Mouse (Mus musculus) megakaryocyte, embryonic 14.5 days (primary cell): ENCODE measurements around the gene Gm17581. TPM values are rescaled to one million over a fixed set of nuclear protein-coding genes. Genes with fewer than 3 reads are reported as not detected.
"Not testable (repeated sequence)": the region's sequence is repeated elsewhere in the genome, so short reads cannot be mapped to it uniquely, and the experiment has no call there.

ENCODE experiments used
- H3K27me3 ChIP-seq: replicated peaks from 2 replicates; pipeline ENCODE3; 2012; ENCODE audit warnings: inconsistent platforms
- H3K36me3 ChIP-seq: replicated peaks from 2 replicates; pipeline ENCODE3; 2012; ENCODE audit warnings: low read length, inconsistent platforms, mixed read lengths
- H3K4me1 ChIP-seq: 2 replicates; pipeline ENCODE4 v1.6.1; 2012; ENCODE audit warnings: inconsistent platforms
- H3K4me3 ChIP-seq: replicated peaks from 2 replicates; pipeline ENCODE3; 2012; ENCODE audit warnings: moderate library complexity, mild to moderate bottlenecking, inconsistent platforms
- H3K9me3 ChIP-seq: 2 replicates; pipeline ENCODE4 v1.6.1; 2012; ENCODE audit warnings: inconsistent platforms
- FLI1 ChIP-seq: IDR thresholded peaks from 2 replicates; pipeline ENCODE4 v1.6.1; 2012; ENCODE audit warnings: low read length, inconsistent platforms, mixed read lengths
- GATA1 ChIP-seq: IDR thresholded peaks from 3 replicates; pipeline ENCODE4 v1.6.1; 2012; ENCODE audit warnings: mixed read lengths, low read length, inconsistent platforms, borderline replicate concordance
- polyA plus RNA-seq: library from polyadenylated mRNA; stranded (reverse); fragments of >175 nt; gene quantifications from 2 replicates; pipeline ENCODE4 v1.2.3, GENCODE M21; 2012; ENCODE audit warnings: low replicate concordance; ENCODE audit not compliant: insufficient read depth

Gene Gm17581
- polyA plus RNA-seq, 1 experiment: not detected

DNA sequence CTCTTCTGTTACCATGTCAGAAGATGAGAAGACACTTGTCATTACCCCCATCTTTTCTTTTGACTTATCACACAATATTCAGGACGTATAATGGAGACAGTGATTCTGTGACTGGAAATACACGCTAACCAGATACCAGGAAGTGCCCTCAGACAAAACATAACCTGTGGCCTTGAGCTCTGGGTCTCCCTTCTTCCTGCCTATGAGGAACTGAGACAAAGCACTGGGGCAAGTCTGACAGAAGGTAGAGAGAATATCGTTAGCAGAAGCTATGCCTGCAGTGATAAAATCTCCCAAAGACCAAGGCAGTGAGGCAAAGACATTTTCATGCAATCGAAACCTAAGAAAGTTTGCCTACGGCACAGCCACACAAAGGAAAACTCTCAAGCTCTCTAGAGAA lies 15.1 kb downstream of the Gm17581 start:
- H3K36me3 ChIP-seq: peaks cover 93% of the 10 kb centered on the region
- H3K4me1 ChIP-seq: peaks cover 18% of the 10 kb centered on the region
- no peak for TF ChIP-seq FLI1
- H3K27me3 ChIP-seq: no peaks in the 10 kb centered on the region
- H3K4me3 ChIP-seq: no peak overlapping the region
- H3K9me3 ChIP-seq: no peaks in the 10 kb centered on the region

DNA sequence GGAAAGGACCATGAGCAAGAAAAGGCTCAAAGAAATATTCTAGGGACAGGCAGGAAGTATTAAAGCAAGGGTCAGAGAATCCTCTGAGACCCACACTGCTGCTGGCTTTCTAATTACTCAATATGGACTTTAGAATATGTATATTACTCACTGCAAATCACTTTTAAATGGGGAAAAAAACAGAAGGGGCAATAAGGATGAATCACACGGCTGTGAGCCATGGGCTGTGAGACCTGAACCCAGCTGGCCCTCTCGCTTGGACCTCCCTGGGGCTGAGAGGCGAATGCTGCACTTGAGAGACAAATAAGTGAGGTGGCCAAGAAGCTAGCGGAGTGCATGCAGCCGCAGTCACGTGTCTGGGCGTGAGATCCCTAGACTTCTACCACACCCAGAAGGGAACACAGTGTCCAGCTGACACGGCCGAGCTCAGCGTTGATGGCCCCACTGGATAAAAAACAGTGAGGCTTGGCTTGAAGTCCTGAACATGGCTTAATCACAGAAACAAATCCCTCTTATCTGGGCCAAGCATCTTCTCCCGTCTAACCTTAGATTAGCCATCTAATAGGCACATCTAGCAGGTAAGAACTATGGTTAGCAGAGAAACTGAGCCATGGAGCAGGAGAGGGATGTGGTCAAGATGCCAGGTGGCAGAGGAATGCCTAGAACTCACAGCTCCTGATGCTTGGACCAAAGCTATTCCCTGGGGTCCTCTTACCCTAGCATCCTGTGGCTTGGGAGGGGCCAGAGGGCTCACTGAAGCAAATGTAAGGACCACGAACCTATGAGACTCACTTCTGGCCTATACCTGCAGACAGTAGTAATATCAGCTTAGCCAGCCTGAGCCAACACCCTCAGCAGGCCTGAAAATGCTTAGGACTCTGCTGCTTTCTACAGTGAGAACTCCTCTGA lies 18.3 kb downstream of the Gm17581 start:
- Histone ChIP-seq H3K9me3 (no peaks in the 10 kb centered on the region), H3K4me1 (no peaks in the 10 kb centered on the region; the same call in 1 of the 2 replicates), H3K27me3 (no peaks in the 10 kb centered on the region), H3K4me3 (no peak overlapping the region), H3K36me3 (peaks cover 99% of the 10 kb centered on the region)
- TF ChIP-seq GATA1 (no peak), FLI1 (no peak)

DNA sequence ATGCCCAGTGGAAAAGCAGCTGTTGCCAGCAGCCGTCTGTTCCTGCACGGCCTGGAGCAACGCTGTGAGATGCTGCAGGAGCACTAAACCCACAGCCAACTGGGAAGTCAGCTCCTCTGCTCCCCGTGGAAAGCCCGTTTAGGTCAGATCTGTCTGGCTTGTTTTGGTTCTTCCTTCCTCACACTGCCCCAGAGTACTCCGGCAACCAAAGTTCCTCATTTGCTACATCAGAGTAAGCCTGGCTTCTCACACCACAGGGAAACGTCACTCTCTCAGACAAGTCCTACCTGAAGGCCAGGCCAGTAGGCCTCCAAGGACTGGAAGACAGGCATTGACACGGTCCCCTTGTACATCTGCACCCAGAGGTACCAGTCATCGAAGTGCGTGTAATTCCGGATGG lies 25.1 kb downstream of the Gm17581 start:
- H3K27me3 ChIP-seq: no peaks in the 10 kb centered on the region
- H3K4me1 ChIP-seq: peaks cover 11% of the 10 kb centered on the region; the same call in 1 of the 2 replicates
- H3K36me3 ChIP-seq: peaks cover 95% of the 10 kb centered on the region
- TF ChIP-seq GATA1 (no peak), FLI1 (no peak)
- no peaks in the 10 kb centered on the region for H3K9me3 ChIP-seq
- no peak overlapping the region for H3K4me3 ChIP-seq

DNA sequence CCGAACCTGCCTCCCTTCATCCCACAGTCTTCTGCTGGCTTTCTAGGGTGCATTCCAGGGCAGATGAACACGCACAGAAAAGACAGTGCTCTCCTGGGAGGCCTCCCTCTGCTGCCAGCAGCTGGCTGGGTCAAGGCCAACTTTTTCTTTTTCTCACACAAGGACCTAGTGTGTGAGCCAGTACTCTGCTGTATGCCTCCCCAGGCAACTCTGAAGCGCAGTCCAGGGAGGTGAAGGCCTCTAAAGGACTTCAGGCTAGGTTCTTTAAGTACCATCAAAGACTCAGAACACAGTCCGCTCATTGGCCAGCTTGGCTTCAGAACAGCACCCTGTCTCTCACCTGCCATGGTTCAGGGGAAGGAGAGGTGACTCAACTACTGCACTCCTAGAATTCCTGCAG lies 28.4 kb downstream of the Gm17581 start:
- Histone ChIP-seq H3K4me3 (no peak overlapping the region), H3K4me1 (peaks cover 14% of the 10 kb centered on the region; the same call in 1 of the 2 replicates), H3K36me3 (peaks cover 90% of the 10 kb centered on the region), H3K27me3 (no peaks in the 10 kb centered on the region), H3K9me3 (no peaks in the 10 kb centered on the region)
- TF ChIP-seq FLI1: no peak
- no peak for TF ChIP-seq GATA1

DNA sequence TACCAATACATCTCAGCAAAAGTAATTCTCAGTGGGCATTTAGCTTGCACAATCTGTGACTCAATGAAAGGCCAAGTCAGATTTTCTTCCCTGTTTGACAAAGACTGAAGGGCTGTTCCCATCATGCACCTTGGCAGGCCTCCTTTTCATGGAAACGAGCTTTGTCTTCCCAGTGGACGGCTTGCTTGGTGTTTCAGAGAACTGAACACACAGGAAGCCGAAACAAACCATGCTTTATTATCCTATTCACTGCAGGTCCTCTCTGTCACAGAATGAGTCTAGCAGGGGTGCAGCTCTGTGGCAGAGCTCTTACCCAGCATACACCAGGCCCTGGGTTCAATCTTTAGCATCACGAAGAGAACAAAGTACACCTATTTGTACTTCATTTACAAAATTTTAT lies 32.0 kb downstream of the Gm17581 start:
- Histone ChIP-seq H3K4me3 (no peak overlapping the region), H3K36me3 (peaks cover 68% of the 10 kb centered on the region), H3K4me1 (peaks cover 14% of the 10 kb centered on the region; the same call in 1 of the 2 replicates), H3K27me3 (peaks cover 2% of the 10 kb centered on the region), H3K9me3 (no peaks in the 10 kb centered on the region)
- no peak for TF ChIP-seq GATA1
- no peak for TF ChIP-seq FLI1

DNA sequence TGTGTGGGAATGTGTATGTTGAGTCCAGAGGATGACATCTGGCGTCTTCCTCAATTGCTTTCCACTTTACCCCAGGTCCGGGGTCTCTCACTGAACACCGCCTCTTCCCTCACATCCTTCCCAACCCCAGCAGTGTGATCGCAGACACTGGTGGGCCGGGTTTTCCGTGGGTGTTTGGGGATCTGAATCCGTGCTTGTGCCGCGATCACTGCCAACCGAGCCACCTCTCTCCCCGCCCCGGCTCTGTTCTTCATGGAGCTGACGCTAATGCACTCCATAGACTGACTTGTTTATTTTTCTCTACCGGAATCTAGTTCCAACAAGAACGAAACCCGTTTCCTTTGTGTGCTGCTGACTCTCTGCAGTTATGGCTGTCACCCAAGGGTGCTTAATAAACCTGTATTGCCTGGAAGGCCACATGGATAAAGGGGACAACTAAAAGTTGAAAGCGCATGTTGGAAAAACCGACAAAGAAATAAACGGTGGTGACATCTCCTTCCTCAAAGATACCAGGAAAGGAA lies 34.2 kb downstream of the Gm17581 start:
- peaks cover 50% of the 10 kb centered on the region for H3K36me3 ChIP-seq
- TF ChIP-seq FLI1: no peak
- peaks cover 16% of the 10 kb centered on the region for H3K4me1 ChIP-seq
- no peaks in the 10 kb centered on the region for H3K9me3 ChIP-seq
- no peak overlapping the region for H3K4me3 ChIP-seq
- peaks cover 2% of the 10 kb centered on the region for H3K27me3 ChIP-seq

DNA sequence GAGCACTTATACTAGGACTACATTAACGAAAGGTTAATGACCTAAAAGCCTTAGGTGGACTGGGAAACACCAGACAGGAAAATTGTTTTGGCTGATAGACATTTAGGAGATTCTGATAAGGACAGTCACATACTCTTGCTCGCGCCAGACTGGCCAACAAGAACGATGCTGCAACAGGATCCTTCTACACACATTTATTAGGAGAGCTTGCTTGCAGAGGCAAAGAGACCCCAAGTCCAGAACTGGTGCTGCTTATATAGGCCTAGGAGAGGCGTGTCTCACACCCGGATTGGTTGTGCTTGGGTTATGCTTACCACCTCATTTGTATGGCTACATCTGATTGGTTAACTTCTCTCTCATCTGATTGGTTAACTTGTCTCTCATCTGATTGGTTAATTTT lies 37.2 kb downstream of the Gm17581 start:
- H3K9me3 ChIP-seq, H3K27me3 ChIP-seq, H3K4me3 ChIP-seq: not testable (repeated sequence)
- Histone ChIP-seq H3K4me1 (peaks cover 22% of the 10 kb centered on the region), H3K36me3 (peaks cover 25% of the 10 kb centered on the region)

DNA sequence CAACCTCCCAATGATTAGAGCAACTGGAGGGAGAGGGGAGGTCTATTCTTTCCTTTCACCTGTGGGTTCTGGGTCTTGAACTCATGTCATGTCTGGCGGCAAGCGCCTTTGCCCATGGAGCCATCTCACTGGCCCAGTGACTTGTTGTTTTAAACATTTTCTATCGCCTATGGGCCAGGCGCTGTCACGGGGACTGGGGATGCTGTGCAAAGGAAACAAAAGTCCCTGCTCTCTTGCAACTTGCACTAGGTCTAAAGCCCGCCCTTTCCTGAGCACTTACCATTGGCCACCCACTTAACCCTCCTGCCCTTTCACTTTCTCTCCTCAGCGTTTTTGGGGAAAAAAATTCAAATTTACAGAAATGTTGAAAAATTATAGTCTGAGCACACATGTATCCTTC lies 38.8 kb downstream of the Gm17581 start:
- peaks cover 2% of the 10 kb centered on the region for H3K27me3 ChIP-seq
- peaks cover 29% of the 10 kb centered on the region for H3K4me1 ChIP-seq
- H3K4me3 ChIP-seq: no peak overlapping the region
- no peaks in the 10 kb centered on the region for H3K9me3 ChIP-seq
- TF ChIP-seq FLI1: no peak
- no peak for TF ChIP-seq GATA1
- peaks cover 11% of the 10 kb centered on the region for H3K36me3 ChIP-seq

DNA sequence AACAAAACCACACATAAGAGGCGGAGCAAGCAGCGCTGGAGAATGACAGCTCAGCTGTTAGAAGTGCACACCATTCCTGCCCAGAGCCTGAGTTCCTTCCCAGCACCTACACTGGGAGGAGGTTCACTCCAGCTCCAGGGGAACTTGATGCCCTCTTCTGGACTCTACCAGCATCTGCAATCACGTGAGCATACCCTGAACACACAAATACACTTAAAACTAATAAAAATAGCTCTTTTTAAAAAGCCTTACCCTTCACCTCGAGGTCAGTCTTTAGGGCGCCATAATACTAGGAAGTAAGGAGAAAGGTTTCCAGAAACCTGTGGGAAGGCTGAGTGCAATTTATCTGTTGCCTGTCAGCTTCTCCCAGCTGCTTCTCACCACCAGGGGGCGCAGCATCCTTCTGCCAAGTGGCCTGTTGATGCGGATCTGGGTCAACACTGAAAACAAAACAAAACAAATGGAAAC lies 39.5 kb downstream of the Gm17581 start:
- no peak for TF ChIP-seq FLI1
- TF ChIP-seq GATA1: no peak
- Histone ChIP-seq H3K36me3 (peaks cover 3% of the 10 kb centered on the region), H3K9me3 (no peaks in the 10 kb centered on the region), H3K4me3 (peak overlapping the region; percentile 25), H3K27me3 (peaks cover 2% of the 10 kb centered on the region), H3K4me1 (peaks cover 31% of the 10 kb centered on the region)

DNA sequence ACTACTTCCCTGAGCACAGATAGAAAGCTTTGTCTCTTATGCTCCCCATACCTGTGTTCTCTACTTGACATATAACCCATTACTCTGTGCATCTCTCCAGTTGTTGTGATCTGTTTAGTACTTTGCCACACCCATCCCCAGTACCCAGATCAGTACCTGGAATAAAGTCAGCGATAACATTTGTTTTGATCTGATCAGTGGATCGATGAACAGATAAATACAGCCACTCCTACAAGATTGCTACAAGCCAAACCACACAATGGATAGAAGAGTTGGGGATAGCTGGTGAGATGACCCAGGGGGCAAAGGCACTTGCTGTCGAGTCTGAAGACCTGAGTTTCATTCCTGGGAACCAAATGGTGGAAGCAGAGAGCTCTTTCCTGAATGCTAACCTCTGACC lies 40.4 kb downstream of the Gm17581 start:
- no peaks in the 10 kb centered on the region for H3K9me3 ChIP-seq
- H3K4me1 ChIP-seq: peaks cover 39% of the 10 kb centered on the region
- peaks cover 4% of the 10 kb centered on the region for H3K36me3 ChIP-seq
- peaks cover 2% of the 10 kb centered on the region for H3K27me3 ChIP-seq
- H3K4me3 ChIP-seq: no peak overlapping the region
- TF ChIP-seq GATA1 (no peak), FLI1 (no peak)

DNA sequence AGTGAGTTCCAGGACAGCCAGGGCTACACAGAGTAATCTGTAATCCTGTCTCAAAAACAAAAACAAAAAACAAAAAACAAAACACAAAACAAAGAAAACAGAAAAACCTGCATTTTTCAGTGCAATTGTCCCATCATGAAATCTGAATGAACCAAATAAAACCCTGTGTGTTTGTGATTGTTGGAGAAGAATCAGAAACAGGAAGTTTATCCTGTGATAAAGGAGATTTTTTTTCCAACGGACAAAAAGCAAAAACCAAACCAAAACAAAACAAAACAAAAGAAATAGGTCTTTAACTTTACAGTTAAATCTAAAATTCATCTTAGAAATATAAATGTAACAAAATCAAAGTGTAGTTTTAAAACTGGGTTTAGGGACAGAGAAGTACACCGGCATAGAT lies 41.1 kb downstream of the Gm17581 start:
- peaks cover 2% of the 10 kb centered on the region for H3K27me3 ChIP-seq
- H3K36me3 ChIP-seq: peaks cover 9% of the 10 kb centered on the region
- no peak overlapping the region for H3K4me3 ChIP-seq
- no peaks in the 10 kb centered on the region for H3K9me3 ChIP-seq
- peaks cover 46% of the 10 kb centered on the region for H3K4me1 ChIP-seq
- TF ChIP-seq FLI1: no peak
- TF ChIP-seq GATA1: no peak
